Mouse (Mus musculus): ENCODE measurements around the gene Vsig10.
A peak's percentile ranks its signal among the peaks of the same experiment; 100 is the strongest.
"Not testable (repeated sequence)": the region's sequence is repeated elsewhere in the genome, so short reads cannot be mapped to it uniquely, and the experiment has no call there.

Vsig10 gene

GRCm38 (mm10) chr5:117355648-117356303 is 36.9 kb downstream of the Vsig10 start:
- no peak for DNase-seq (ENCODE audit: low spot score)

- peak; percentile 52 for DNase-seq (ENCODE audit: low spot score)
Observed at GRCm38 (mm10) chr5:117356365-117357128, 37.7 kb downstream of the Vsig10 start.

GRCm38 (mm10) chr5:117357129-117357477 is 38.2 kb downstream of the Vsig10 start, which contains the start of gene Wsb2:
Gene Wsb2, plus strand, starts transcription at chr5:117357304.
- peak; percentile 83 for DNase-seq (ENCODE audit: low spot score)

GRCm38 (mm10) chr5:117357478-117358247 is 38.8 kb downstream of the Vsig10 start:
- no peak for DNase-seq (ENCODE audit: low spot score)

- peak; percentile 22 for DNase-seq (ENCODE audit: low spot score)
Observed at GRCm38 (mm10) chr5:117358248-117358630, 39.4 kb downstream of the Vsig10 start.

- DNase-seq (ENCODE audit: low spot score) = peak; percentile 44
Observed at GRCm38 (mm10) chr5:117358725-117359124, 39.8 kb downstream of the Vsig10 start.

GRCm38 (mm10) chr5:117359497-117360227 is 40.8 kb downstream of the Vsig10 start:
- DNase-seq (ENCODE audit: low spot score) = peak; percentile 40

- DNase-seq (ENCODE audit: low spot score) = no peak
Observed at GRCm38 (mm10) chr5:117360228-117360515, 41.3 kb downstream of the Vsig10 start.

GRCm38 (mm10) chr5:117360631-117361541 is 42.0 kb downstream of the Vsig10 start:
- peak; percentile 47 for DNase-seq (ENCODE audit: low spot score)

GRCm38 (mm10) chr5:117361590-117361989 is 42.7 kb downstream of the Vsig10 start:
- peak; percentile 47 for DNase-seq (ENCODE audit: low spot score)

- peak; percentile 62 for DNase-seq (ENCODE audit: low spot score)
Observed at GRCm38 (mm10) chr5:117363066-117363782, 44.3 kb downstream of the Vsig10 start.

- no peak for DNase-seq (ENCODE audit: low spot score)
Observed at GRCm38 (mm10) chr5:117364821-117365220, 45.9 kb downstream of the Vsig10 start.

- no peak for DNase-seq (ENCODE audit: low spot score)
Observed at GRCm38 (mm10) chr5:117365904-117366561, 47.1 kb downstream of the Vsig10 start.

GRCm38 (mm10) chr5:117367206-117367605 is 48.3 kb downstream of the Vsig10 start:
- DNase-seq (ENCODE audit: low spot score) = no peak

GRCm38 (mm10) chr5:117370592-117370991 is 51.7 kb downstream of the Vsig10 start:
- no peak for DNase-seq (ENCODE audit: low spot score)

GRCm38 (mm10) chr5:117373418-117373817 is 54.5 kb downstream of the Vsig10 start:
- DNase-seq (ENCODE audit: low spot score) = no peak

GRCm38 (mm10) chr5:117374372-117375049 is 55.6 kb downstream of the Vsig10 start:
- DNase-seq (ENCODE audit: low spot score) = no peak

GRCm38 (mm10) chr5:117376331-117376761 is 57.5 kb downstream of the Vsig10 start:
- DNase-seq (ENCODE audit: low spot score) = no peak

- DNase-seq (ENCODE audit: low spot score) = not testable (repeated sequence)
Observed at GRCm38 (mm10) chr5:117377731-117378130, 58.8 kb downstream of the Vsig10 start.

Measured in MN1 (cell line).